Mouse (Mus musculus) midbrain, embryonic 15.5 days (tissue): ENCODE results near the gene Ogfod2. TPM values are rescaled to one million over a fixed set of nuclear protein-coding genes. Genes with fewer than 3 reads are reported as not detected.

ENCODE experiments used
- polyA plus RNA-seq: library from polyadenylated mRNA; unstranded; fragments of >200 nt; fragmentation: Nextera tagmentation; extraction: Ambion mirVana; gene quantifications from 2 replicates; pipeline ENCODE4 v1.2.1, GENCODE M21; 2015

The Ogfod2 gene
- polyA plus RNA-seq, 1 experiment from 2014 or later: 37.7 TPM

Other genes with a start within 250 kb of the Ogfod2 start
- not detected in 2 replicates for gene Hcar2, start 246.8 kb upstream of the Ogfod2 start, polyA plus RNA-seq
- gene Hcar1, start 232.3 kb upstream of the Ogfod2 start, polyA plus RNA-seq: 0.65 and 1.1 TPM in 2 replicates
- 114 and 129 TPM in 2 replicates for gene Denr, start 205.1 kb upstream of the Ogfod2 start, polyA plus RNA-seq
- gene Gm43518, start 184.9 kb upstream of the Ogfod2 start, polyA plus RNA-seq: 5.4 and 7.6 TPM in 2 replicates
- gene Ccdc62, start 181.6 kb upstream of the Ogfod2 start, polyA plus RNA-seq: 4.4 and 6.7 TPM in 2 replicates
- gene Hip1r, start 138.7 kb upstream of the Ogfod2 start, polyA plus RNA-seq: 29.8 and 30.7 TPM in 2 replicates
- gene Vps37b, start 80.0 kb upstream of the Ogfod2 start, polyA plus RNA-seq: 66.7 and 73.7 TPM in 2 replicates
- 16.0 and 17.7 TPM in 2 replicates for gene Abcb9, start 16.5 kb upstream of the Ogfod2 start, polyA plus RNA-seq
- gene Arl6ip4, start 3.8 kb downstream of the Ogfod2 start, polyA plus RNA-seq: 79.6 and 81.1 TPM in 2 replicates
- 11.8 and 13.0 TPM in 2 replicates for gene Pitpnm2, start 137.5 kb downstream of the Ogfod2 start, polyA plus RNA-seq
- 14.2 and 14.8 TPM in 2 replicates for gene Mphosph9, start 215.7 kb downstream of the Ogfod2 start, polyA plus RNA-seq
- 13.6 and 14.6 TPM in 2 replicates for gene 2810006K23Rik, start 215.8 kb downstream of the Ogfod2 start, polyA plus RNA-seq